Mouse (Mus musculus): Measurements from ENCODE around the gene Amh.
A peak's percentile ranks its signal among the peaks of the same experiment; 100 is the strongest.
"Not testable (repeated sequence)": the region's sequence is repeated elsewhere in the genome, so short reads cannot be mapped to it uniquely, and the experiment has no call there.

The Amh gene

GRCm38 (mm10) chr10:80807057-80807627 is 2.1 kb downstream of the Amh start:
- peak in 1 of 2 experiments; percentile 65 for DNase-seq (ENCODE audit: low spot score in 2 of 2)

- DNase-seq (ENCODE audit: low spot score in 2 of 2) = no peak
Measured at GRCm38 (mm10) chr10:80808099-80808984, 3.3 kb downstream of the Amh start.

GRCm38 (mm10) chr10:80808985-80809632 is 4.1 kb downstream of the Amh start:
- no peak for DNase-seq (ENCODE audit: low spot score in 2 of 2)

DNA sequence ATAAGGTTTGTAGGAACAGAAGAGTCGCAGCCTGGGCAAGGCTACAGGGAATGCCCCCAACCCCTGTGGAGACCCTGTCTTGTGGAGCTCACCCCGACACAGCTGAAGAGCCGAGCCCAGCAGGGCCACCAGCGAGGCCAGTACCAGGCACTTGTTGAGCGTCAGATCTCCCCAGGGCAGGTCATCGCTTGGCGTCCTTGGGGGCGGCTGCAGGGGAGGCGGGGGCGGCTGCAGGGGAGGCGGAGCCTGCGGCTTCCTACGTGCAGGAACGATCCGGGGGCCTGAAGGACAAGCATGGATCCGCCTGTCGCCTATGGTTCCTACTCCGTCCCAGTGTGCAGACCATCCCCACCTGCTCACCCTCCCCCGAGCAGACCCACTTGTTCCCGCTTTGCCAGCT is 5.0 kb downstream of the Amh start:
- no peak for DNase-seq (ENCODE audit: low spot score in 2 of 2)

- DNase-seq (ENCODE audit: low spot score in 2 of 2) = no peak
Measured at GRCm38 (mm10) chr10:80812391-80813041, 7.5 kb downstream of the Amh start.

DNA sequence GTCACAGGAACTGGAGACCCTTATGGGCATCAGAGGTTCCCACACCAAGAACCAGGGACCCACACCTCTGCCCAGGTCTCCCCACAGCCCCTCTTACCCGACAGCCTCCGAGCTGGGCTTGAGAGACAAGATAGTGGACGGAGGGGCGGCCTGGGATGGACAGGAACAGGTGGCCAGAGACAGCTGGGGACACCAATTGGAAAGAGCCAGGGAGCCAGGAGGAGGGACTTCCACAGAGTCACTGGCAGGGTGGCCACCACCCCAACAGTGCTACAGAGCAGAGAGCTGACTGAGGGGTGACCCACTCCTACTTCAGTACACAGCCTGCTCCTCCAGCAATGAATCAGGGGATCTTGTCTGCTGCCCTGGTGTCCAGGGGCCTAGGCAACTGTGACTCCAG is 8.3 kb downstream of the Amh start, which contains the start of gene Jsrp1:
Jsrp1 (minus strand) TSS at position 133 of the 400 bp plus-strand sequence.
- DNase-seq (ENCODE audit: low spot score in 2 of 2) = no peak

- DNase-seq (ENCODE audit: low spot score in 2 of 2) = no peak
Measured at GRCm38 (mm10) chr10:80814800-80815199, 9.8 kb downstream of the Amh start.

- DNase-seq (ENCODE audit: low spot score in 2 of 2) = not testable (repeated sequence)
Measured at GRCm38 (mm10) chr10:80816303-80816702, 11.3 kb downstream of the Amh start.

GRCm38 (mm10) chr10:80817164-80817563 is 12.1 kb downstream of the Amh start:
- no peak for DNase-seq (ENCODE audit: low spot score in 2 of 2)

GRCm38 (mm10) chr10:80817955-80818354 is 12.9 kb downstream of the Amh start:
- not testable (repeated sequence) for DNase-seq (ENCODE audit: low spot score in 2 of 2)

DNA sequence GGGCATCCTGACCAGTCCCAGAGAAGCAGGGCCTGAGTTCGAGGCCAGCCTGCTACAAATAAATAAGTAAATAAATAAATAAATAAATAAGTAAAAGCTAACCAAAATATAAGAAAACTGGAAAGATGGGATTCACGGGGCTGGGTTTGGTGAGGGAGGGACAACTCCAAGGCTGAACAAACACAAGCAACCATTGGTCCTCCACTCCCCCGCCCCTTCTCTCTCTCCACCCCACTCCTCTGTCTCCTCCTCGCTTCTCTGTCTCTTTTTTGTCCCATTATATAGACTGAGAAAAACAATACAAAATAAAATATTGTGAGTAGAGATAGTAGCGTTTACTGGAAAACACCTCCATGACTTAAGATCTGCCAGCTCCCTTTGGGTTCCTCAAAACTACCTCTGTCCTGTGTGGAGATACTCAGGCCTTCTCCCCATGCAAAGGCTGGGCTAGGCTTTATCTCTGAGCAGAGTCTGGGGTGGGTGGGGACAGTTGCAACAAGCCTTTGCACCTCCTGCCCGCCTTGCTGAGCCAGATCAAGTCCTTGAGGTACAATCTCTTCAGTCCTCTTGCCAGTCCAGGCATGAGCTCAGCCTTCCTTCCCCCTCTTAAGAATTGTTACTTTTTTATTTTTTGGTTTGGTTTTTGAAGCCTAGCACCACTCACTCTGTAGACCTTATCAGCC is 13.7 kb downstream of the Amh start:
- peak; percentile 60 to 82 for DNase-seq (ENCODE audit: low spot score in 2 of 2)

DNA sequence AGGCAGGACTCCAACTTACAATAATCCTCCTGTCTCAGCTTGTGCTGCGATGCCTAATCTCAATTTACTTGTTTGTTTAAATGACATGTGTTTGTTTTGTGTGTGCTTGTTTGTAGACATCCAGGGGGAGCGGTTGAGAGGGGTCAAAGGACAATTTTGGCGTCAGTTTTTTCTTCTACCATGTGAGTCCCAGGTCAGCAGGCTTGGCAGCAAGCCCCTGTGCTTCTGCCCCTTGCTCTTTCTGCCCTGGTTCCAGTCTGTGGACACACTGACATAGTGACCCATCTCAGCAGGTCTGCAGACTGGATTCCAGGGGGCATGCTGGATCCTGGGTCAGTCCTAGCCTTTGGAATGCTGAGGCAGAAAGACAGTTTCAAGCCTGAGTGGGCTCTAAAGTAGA is 14.4 kb downstream of the Amh start:
- no peak for DNase-seq (ENCODE audit: low spot score in 2 of 2)

GRCm38 (mm10) chr10:80821991-80822390 is 16.9 kb downstream of the Amh start:
- peak in 1 of 2 experiments; percentile 66 for DNase-seq (ENCODE audit: low spot score in 2 of 2)

GRCm38 (mm10) chr10:80822528-80822927 is 17.5 kb downstream of the Amh start:
- no peak for DNase-seq (ENCODE audit: low spot score in 2 of 2)

GRCm38 (mm10) chr10:80823316-80823715 is 18.3 kb downstream of the Amh start:
- DNase-seq (ENCODE audit: low spot score in 2 of 2) = no peak

DNA sequence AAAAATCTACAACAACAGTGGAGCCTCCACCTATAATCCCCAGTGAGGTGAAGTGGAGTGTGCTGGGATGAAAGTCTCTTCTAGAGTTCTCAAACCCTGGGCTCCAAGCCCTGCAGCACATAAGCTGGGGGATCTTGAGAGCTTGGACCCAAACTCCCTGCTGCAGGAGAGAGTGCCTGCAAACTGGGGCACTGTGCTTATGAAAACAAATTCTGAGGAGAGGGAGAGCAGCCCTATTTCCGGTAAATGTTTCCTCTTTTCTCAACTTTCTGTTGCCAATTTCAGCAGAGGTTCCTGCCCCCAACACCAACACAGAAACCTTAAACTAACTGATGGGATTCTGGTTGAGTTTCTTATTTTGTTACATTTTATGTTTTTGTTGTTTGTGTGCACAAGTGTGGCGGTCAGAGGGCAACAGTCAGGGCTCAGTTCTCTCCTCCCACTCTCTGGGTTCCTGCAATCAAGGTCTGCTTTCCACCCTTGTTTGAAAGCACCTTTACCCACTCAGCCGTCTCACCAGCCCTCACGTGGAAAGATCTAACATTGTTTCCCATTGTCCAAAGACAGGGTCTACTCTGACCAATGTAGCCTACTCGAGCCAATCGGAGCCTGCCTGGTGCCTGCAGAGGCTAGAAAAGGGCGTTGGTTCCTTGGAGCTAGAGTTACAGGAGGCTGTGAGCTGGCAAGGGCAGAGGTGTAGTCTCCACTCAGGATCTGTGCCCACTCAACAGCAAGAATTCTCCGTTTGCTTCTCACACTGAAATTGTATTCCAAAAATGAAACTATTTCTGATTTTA is 19.0 kb downstream of the Amh start:
- DNase-seq (ENCODE audit: low spot score in 2 of 2) = peak in 1 of 2 experiments; percentile 50

GRCm38 (mm10) chr10:80824827-80825226 is 19.8 kb downstream of the Amh start:
- no peak for DNase-seq (ENCODE audit: low spot score in 2 of 2)

DNA sequence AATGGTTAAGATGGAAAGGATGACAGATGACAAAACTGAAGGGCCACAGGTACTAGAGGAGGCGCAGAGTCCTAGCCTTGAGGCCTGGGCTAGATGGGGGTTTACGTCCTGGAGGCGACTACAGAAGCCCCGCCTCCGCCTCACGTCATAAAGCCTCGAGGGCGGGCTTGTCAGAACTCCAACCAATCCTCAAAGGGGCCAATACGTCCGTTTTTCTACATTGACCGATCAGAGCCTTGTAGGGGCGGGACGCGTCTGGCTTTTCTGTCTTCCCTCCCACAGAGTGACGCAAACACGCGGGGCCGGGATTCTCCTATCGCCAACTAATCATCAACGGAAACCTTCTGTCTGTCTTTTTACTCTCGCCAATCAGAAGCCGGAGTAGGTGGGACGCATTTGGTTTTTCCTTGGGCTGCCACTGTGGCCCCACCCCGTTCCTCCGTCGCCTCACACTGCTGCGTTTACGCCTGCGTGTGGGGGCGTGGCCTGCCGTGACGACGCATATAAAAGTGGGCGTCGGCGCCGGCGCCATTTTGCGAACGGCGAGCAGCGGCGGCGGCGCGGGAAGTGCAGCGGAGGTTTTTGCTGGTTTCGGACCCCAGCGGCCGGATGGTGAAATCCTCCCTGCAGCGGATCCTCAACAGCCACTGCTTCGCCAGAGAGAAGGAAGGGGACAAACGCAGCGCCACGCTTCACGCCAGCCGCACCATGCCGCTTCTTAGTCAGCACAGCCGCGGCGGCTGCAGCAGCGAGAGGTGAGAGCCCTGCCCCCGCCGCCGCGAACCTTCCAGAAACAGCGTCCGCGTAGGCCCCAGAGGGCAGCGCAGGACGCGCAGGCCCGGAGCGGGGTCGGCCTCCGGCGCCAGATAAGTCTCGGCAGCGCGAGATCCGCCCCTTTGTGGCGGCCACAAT is 21.4 kb downstream of the Amh start, which contains the start of gene Oaz1:
Oaz1 (plus strand) TSS at position 506 of the 912 bp plus-strand sequence.
- peak; percentile 98 to 99 for DNase-seq (ENCODE audit: low spot score in 2 of 2)

- DNase-seq (ENCODE audit: low spot score in 2 of 2) = no peak
Measured at GRCm38 (mm10) chr10:80827063-80827869, 22.2 kb downstream of the Amh start.

Data from spleen, postnatal 10 days (tissue).